ENCODE assay signal across 33 mouse cellular contexts in genomic region chr9:108976483-108976882, GRCm38 (mm10). TPM values are rescaled to one million over a fixed set of nuclear protein-coding genes. Genes with fewer than 3 reads are reported as not detected.
"Had no signal": no experiment of that assay in that cellular context is flagged by ENCODE, and none has a peak within 500 bp of the region (broad histone marks: within the 10 kb centered on the region; RNA-seq: fewer than 3 reads in every experiment).

No protein-coding gene starts in this region.

- H3K9me3 ChIP-seq: embryonic facial prominence, embryonic 10.5 days; embryonic facial prominence, embryonic 12.5 days; embryonic facial prominence, embryonic 13.5 days; embryonic facial prominence, embryonic 15.5 days; forebrain, embryonic 10.5 days; forebrain, embryonic 12.5 days; forebrain, embryonic 13.5 days; forebrain, embryonic 15.5 days had no signal

- H3K9ac ChIP-seq: embryonic facial prominence, embryonic 12.5 days; embryonic facial prominence, embryonic 13.5 days; embryonic facial prominence, embryonic 15.5 days; forebrain, embryonic 12.5 days; forebrain, embryonic 13.5 days; forebrain, embryonic 15.5 days; forebrain, postnatal 0 days had no signal

- H3K27me3 ChIP-seq: embryonic facial prominence, embryonic 12.5 days; embryonic facial prominence, embryonic 13.5 days; embryonic facial prominence, embryonic 15.5 days; forebrain, embryonic 12.5 days; forebrain, embryonic 13.5 days; forebrain, embryonic 15.5 days had no signal

- H3K4me2 ChIP-seq: embryonic facial prominence, embryonic 12.5 days; embryonic facial prominence, embryonic 13.5 days; embryonic facial prominence, embryonic 15.5 days; forebrain, embryonic 12.5 days; forebrain, embryonic 13.5 days; forebrain, embryonic 15.5 days had no signal

- H3K27ac ChIP-seq: embryonic facial prominence, embryonic 10.5 days; embryonic facial prominence, embryonic 12.5 days; embryonic facial prominence, embryonic 13.5 days; embryonic facial prominence, embryonic 15.5 days; forebrain, embryonic 10.5 days; forebrain, embryonic 12.5 days; forebrain, embryonic 13.5 days; forebrain, embryonic 15.5 days; gastrocnemius, adult 2 months; heart, adult 2 months had no signal

- H3K36me3 ChIP-seq: embryonic facial prominence, embryonic 10.5 days; forebrain, embryonic 10.5 days; forebrain, embryonic 12.5 days; forebrain, embryonic 15.5 days had no signal

- ATAC-seq: forebrain, embryonic 13.5 days; forebrain, embryonic 14.5 days; forebrain, embryonic 15.5 days; forebrain, embryonic 16.5 days; forebrain, postnatal 0 days had no signal

- DNase-seq: cerebellum, adult 8-10 months; cerebellum, adult 9-10 months; cerebellum, adult 9-11 months; cerebellum, postnatal 10 days; cerebellum, postnatal 14 days; cerebellum, postnatal 25 days; cerebellum, postnatal 36 days; embryo, embryonic 11 days; forebrain, postnatal 0 days; gastrocnemius, adult 2 months; gastrocnemius, postnatal 10 days; gastrocnemius, postnatal 14 days; gastrocnemius, postnatal 25 days; gastrocnemius, postnatal 36 days; heart, adult 11 months; heart, adult 18-20 months; heart, adult 2 months had no signal

- H3K4me1 ChIP-seq: embryonic facial prominence, embryonic 10.5 days; embryonic facial prominence, embryonic 12.5 days; embryonic facial prominence, embryonic 13.5 days; embryonic facial prominence, embryonic 15.5 days; forebrain, embryonic 12.5 days; forebrain, embryonic 13.5 days; forebrain, embryonic 15.5 days had no signal

- H3K4me3 ChIP-seq: embryonic facial prominence, embryonic 10.5 days; embryonic facial prominence, embryonic 12.5 days; embryonic facial prominence, embryonic 13.5 days; embryonic facial prominence, embryonic 15.5 days; erythroblast, embryonic 14.5 days; forebrain, embryonic 10.5 days; forebrain, embryonic 12.5 days; forebrain, embryonic 13.5 days; forebrain, embryonic 15.5 days; gastrocnemius, adult 2 months; heart, adult 2 months had no signal

RNA-seq across cellular contexts. Expression of gene Ucn2, which starts 9.3 kb away (rescaled TPM):
- total RNA-seq: common myeloid progenitor, adult 5-6 weeks; forebrain, postnatal 0 days; granulocyte monocyte progenitor cell, adult 5-6 weeks; heart, adult 18-20 months; heart, adult 2 months; heart, adult 8-10 months had no signal
- polyA plus RNA-seq: embryonic facial prominence, embryonic 10.5 days; embryonic facial prominence, embryonic 11.5 days; erythroblast, embryonic 14.5 days; forebrain, embryonic 10.5 days; forebrain, embryonic 11.5 days; forebrain, embryonic 12.5 days; forebrain, embryonic 13.5 days; forebrain, embryonic 15.5 days; forebrain, embryonic 16.5 days; forebrain, postnatal 0 days; heart, adult 2 months had no signal
